Mouse (Mus musculus): Measurements from ENCODE around the gene Atg4a-ps.

DNA sequence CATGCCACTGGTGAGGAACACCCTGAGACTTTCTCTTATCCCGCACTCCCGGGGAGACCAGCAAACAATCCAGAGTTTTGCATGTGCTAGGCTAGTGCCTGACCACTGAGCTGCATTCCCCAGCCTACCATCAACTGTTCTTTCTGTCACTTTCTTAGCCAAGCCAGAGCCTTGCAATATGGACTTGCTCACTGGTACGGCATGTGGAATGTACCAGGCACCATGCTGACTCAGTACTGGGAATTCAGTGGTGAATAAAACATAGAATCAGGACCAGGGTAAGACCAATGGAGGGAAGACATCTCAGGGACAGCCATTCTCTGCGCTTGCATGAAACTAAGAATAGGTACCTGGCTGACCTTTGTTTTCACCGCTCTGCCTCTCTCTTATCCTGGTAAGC, 35.6 kb downstream of the Atg4a-ps start:
- TF ChIP-seq CTCF (conservative IDR thresholded peaks at IDR 0.05; ENCODE audit: low read length) (no peak), POU5F1 (IDR thresholded peaks at IDR 0.05; ENCODE audit: borderline replicate concordance, low read length) (no peak)
